Mouse (Mus musculus) sigmoid colon, adult 10 weeks (tissue): Measurements from ENCODE around the gene Prdx2. TPM values are rescaled to one million over a fixed set of nuclear protein-coding genes. Genes with fewer than 3 reads are reported as not detected.

Source experiments
- polyA plus RNA-seq: library from polyadenylated mRNA; stranded (reverse); fragments of 350-450 nt; fragmentation: Illumina TruSeq; extraction: RNeasy Lipid Tissue Mini Kit (QIAGEN cat#74804); gene quantifications from one replicate; pipeline ENCODE4 v1.2.3, GENCODE M21; 2014; ENCODE audit warnings: low read depth, low replicate concordance

Prdx2 gene
- polyA plus RNA-seq = 27.1 TPM

DNA sequence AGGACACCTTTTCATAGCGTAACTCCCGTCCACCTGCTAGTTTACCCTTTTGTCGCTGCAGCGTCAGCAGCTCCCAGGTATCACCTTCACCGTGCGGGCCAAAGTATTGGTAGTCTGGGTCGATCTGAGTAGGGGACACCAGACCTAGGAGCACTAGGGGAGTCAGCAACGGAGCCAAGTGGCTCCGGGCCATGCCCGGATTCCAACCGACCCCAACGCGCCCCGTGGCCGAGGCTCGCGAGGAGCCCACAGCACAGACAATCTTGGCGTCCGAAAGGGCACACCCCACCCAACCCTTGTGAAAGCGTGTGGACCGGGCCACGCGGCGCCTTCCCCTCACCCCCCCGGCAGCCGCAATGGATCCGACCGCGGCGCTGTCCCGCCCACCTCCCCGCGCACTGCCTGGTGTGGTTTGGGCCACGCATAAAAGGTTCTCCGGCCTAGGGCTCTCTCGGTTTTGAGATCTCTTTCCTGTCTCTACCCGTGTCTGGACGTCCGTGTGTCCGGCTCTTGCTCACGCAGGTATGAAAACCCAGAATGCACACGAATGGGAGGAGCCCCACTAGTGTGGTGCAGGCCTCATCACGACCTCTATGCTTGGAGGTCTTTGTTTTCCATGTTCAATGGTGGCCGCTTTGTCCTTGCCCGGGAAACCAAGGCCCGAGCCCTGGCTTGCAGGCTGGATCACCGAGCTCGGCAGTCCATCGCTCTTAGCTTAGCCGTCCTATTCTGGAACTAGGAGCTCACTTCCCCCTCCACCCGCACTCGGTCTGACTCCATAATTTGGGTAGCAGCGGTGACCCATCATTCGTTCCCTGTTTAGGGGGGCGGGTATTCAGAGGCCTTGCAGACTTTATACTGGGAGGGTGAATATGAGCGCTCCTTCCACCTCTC, at the start of gene Prdx2, which contains the start of the genes Gm49661 and Rnaseh2a:
Gene Prdx2, plus strand, starts transcription at position 347 of the 894 bp plus-strand sequence.
Gene Gm49661, minus strand, starts transcription at position 193 of the 894 bp plus-strand sequence.
Gene Rnaseh2a, minus strand, starts transcription at position 527 of the 894 bp plus-strand sequence.

DNA sequence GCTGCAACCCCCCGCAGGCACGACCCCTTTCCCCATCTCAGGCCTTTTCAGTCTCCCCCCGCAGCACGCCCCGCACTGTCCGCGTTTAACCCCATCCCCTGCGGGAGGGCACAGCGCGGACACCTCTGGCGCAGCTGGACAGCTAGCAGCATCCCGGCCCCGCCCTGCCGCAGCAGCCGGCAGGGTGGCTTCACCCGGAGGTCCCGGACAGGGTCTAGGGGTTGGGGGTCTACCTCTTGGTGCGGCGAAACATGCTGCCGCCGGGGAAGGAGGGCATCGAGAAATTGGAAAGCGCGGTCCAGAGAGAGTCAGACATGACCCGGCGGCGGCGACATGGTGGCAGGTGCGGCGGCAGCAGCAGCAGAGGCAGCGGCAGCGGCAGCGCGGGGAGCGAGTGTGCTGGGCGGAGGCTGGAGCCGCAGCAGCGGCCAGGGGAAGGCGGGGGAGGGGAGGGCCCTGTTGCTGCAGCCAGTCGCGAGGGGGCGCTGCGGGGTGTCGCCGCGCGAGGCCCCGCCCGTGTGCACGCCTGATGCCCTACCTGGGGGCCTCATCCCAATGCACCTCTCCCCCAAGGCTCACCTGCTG, 32.3 kb upstream of the Prdx2 start, which contains the start of gene Mast1:
Gene Mast1, minus strand, starts transcription at position 398 of the 585 bp plus-strand sequence.

DNA sequence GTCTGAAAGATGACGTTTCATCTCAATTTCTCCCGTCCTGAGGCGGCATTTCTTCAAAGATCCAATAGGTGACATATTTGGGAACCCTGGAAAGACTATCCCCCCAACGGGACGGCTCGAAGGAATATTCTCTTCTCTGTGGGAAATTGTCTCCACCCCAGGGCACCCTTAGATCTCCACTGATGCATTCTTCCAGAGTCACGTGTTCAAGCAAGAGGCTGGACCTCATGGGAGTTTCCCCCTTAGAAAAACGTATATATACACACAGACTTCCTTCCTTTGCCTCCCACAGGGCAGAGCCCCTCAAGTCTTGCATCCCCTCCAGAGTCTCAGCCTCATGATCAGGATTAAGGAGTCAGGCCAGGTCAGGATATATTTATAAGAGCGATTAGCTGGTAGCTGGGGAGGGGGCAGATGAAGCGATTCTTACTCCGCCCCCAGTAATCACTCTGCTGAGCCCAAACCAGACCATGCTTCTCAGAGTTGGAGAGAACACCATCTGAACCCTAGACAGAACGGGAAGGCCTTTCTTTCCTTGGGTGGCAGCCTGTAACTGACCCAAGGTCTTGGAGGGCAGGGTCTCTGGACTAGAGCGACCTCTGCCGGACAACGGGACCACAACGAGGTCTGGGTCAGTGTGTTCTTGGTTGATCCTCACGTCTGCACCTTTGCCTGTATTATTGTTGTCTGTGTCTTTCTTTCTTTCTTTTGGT, 22.7 kb upstream of the Prdx2 start, which contains the start of gene Rtbdn:
Gene Rtbdn, plus strand, starts transcription at position 464 of the 713 bp plus-strand sequence.

DNA sequence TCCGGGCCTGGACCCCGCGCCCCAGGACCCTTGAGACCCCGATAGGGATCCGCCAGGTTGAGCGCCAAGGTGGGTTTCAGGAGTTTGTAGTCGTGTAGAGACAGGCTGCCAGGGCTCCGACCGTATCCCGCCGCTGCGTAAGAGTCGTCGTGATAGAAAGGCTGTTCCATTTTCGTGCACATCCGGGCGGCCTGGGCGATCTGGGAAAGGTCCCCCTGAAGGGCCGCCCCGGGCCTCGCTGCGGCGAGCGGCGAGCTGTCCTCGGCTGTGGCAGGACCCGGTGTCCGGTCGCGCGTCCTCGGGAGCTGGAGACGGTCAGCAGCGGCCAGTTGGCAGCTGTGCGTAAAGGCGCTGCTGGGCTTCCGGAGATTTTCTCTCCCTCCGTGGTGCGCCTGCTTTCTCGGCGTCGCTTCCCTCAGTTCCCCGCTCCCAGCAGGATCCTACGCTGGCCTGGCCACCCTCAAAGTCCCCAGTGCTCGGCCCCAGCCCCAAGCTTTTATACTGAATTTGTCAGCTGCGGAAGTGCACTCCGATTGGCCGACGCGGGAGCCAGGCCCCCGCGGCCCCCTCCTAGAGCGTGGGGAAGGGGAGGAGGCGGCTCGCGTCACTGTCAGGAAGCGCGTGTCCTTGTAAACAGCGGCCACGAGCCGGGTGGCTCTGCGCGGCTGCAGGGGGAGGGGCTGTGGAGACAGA, 9.0 kb downstream of the Prdx2 start, which contains the start of gene Junb:
Gene Junb, minus strand, starts transcription at position 471 of the 693 bp plus-strand sequence.

DNA sequence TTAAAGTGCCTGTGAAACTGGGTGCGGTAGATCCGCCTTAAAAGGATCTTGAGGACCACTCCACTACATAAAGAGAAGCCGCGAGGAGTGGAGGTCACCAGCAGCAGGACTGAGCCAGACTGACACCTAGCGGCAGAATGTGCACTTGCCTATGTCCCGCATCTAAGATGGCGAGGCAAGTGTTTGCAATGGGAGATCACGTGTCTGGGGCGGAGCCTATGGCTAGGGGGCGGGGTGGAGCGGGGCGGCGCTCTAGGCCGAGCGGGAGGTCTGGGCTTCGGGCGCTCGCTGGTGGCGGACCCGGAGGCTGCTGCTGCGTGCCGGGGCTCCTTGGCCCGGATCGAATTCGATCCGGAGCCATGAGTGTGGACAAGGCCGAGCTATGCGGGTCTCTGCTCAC, 21.0 kb downstream of the Prdx2 start, which contains the start of gene Hook2:
Gene Hook2, plus strand, starts transcription at position 255 of the 400 bp plus-strand sequence.

DNA sequence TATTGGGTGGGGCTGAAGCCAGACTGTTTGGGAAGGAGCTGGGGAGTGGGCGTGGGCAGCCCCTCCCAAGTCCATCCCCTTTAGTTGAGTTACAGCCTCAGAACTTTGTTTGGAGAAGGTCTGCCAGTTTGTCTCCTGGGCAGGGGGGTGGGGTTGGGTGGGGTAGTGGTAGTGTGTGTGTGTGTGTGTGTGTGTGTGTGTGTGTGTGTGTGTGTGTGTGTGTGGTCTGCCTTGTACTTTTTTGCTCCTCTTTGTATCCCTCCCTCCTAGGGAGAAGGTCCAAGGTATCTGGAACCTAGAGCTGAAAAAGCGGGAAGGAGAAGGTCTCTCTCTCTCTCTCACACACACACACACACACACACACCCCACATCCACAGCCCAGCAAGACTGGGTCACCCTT, 45.0 kb downstream of the Prdx2 start, which contains the start of gene Best2:
Gene Best2, minus strand, starts transcription at position 101 of the 400 bp plus-strand sequence.

Other genes with a start within 250 kb of the Prdx2 start
- not detected for gene G430095P16Rik, start 246.6 kb upstream of the Prdx2 start, polyA plus RNA-seq
- gene Nfix, start 169.2 kb upstream of the Prdx2 start, polyA plus RNA-seq = 19.0 TPM
- gene Dand5, start 146.8 kb upstream of the Prdx2 start, polyA plus RNA-seq = 1.5 TPM
- gene Gadd45gip1, start 138.1 kb upstream of the Prdx2 start, polyA plus RNA-seq = 0.66 TPM
- gene Rad23a, start 128.9 kb upstream of the Prdx2 start, polyA plus RNA-seq = 3.5 TPM
- gene Calr, start 122.7 kb upstream of the Prdx2 start, polyA plus RNA-seq = 491 TPM
- 4.9 TPM for gene Farsa, start 112.6 kb upstream of the Prdx2 start, polyA plus RNA-seq
- gene Syce2, start 97.5 kb upstream of the Prdx2 start, polyA plus RNA-seq = 9.3 TPM
- 36.1 TPM for gene Gcdh, start 75.7 kb upstream of the Prdx2 start, polyA plus RNA-seq
- gene Klf1, start 67.7 kb upstream of the Prdx2 start, polyA plus RNA-seq = 0.38 TPM
- gene Dnase2a, start 61.0 kb upstream of the Prdx2 start, polyA plus RNA-seq = 11.0 TPM
- gene Mast1, start 32.2 kb upstream of the Prdx2 start, polyA plus RNA-seq = not detected
- not detected for gene Rtbdn, start 22.6 kb upstream of the Prdx2 start, polyA plus RNA-seq
- gene Gm49661, start 154 bp upstream of the Prdx2 start, polyA plus RNA-seq = not detected
- gene Rnaseh2a, start 180 bp downstream of the Prdx2 start, polyA plus RNA-seq = 2.4 TPM
- 1.7 TPM for gene Junb, start 9.1 kb downstream of the Prdx2 start, polyA plus RNA-seq
- gene Hook2, start 21.0 kb downstream of the Prdx2 start, polyA plus RNA-seq = 26.9 TPM
- 3.1 TPM for gene Best2, start 44.9 kb downstream of the Prdx2 start, polyA plus RNA-seq
- 11.1 TPM for gene Asna1, start 55.7 kb downstream of the Prdx2 start, polyA plus RNA-seq
- gene Trir, start 57.2 kb downstream of the Prdx2 start, polyA plus RNA-seq = 13.3 TPM
- 12.3 TPM for gene Tnpo2, start 67.3 kb downstream of the Prdx2 start, polyA plus RNA-seq
- 2.6 TPM for gene Fbxw9, start 90.5 kb downstream of the Prdx2 start, polyA plus RNA-seq
- not detected for gene Gm5741, start 98.4 kb downstream of the Prdx2 start, polyA plus RNA-seq
- 23.2 TPM for gene Dhps, start 102.2 kb downstream of the Prdx2 start, polyA plus RNA-seq
- 5.8 TPM for gene Wdr83os, start 111.2 kb downstream of the Prdx2 start, polyA plus RNA-seq
- gene Wdr83, start 111.7 kb downstream of the Prdx2 start, polyA plus RNA-seq = 2.8 TPM
- gene Man2b1, start 113.7 kb downstream of the Prdx2 start, polyA plus RNA-seq = 9.3 TPM
- gene Zfp791, start 153.5 kb downstream of the Prdx2 start, polyA plus RNA-seq = 6.6 TPM
- gene Cks1brt, start 182.3 kb downstream of the Prdx2 start, polyA plus RNA-seq = not detected